Mouse (Mus musculus) spleen, embryonic (tissue): ENCODE measurements around the gene Epha5.

Source experiments
- CTCF ChIA-PET: fragments of 350-600 bp; sonication (Branson Sonifier 250); formaldehyde crosslinking; loops from one replicate; lab custom pipeline; 2022; lab: Charles Lee

The Epha5 gene

GRCm38 (mm10) chr5:84313619-84314018, 103.6 kb downstream of the Epha5 start:
- CTCF ChIA-PET, result no interaction called here

DNA sequence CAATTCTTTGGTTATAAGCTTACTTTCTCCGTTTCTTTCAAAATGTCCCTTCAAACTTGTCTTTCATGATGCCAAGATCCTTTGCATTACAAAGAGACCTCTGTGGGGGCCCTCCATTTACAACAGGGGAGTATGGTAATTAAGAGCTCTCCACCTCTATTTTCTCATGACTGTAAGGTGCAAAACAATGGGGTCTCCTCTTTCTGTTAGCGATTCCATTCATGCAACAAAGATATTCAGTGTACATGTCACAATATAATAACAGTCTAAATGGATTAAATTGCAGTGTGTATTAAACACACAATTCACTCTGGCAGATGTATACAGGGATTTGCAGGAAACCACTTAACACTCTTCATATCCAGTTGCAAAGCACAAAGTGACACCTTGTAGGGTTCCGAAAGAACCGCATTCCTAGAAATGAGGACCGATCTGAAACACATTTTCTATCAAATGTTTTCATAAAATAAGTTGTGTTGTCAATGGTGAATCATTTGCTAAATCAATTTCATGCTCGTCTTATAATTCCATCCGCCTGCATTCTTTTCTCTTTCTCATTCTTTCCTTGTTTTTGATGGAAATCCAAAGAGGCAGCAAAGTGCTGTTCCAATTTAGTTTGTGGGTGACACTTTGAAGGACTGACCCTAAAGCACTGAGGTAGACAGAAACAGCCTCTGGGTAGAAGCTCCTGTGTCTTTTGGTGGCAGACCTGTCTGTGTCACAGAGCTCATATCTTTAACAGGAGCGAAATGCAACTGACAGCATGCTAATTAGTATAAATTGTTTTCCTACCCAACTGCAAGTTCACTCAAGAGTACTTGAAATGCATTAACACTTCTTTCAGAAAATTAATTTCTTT, 118.1 kb downstream of the Epha5 start:
- CTCF ChIA-PET, result no interaction called here

GRCm38 (mm10) chr5:84289429-84289977, 127.7 kb downstream of the Epha5 start:
- CTCF ChIA-PET, result no interaction called here

DNA sequence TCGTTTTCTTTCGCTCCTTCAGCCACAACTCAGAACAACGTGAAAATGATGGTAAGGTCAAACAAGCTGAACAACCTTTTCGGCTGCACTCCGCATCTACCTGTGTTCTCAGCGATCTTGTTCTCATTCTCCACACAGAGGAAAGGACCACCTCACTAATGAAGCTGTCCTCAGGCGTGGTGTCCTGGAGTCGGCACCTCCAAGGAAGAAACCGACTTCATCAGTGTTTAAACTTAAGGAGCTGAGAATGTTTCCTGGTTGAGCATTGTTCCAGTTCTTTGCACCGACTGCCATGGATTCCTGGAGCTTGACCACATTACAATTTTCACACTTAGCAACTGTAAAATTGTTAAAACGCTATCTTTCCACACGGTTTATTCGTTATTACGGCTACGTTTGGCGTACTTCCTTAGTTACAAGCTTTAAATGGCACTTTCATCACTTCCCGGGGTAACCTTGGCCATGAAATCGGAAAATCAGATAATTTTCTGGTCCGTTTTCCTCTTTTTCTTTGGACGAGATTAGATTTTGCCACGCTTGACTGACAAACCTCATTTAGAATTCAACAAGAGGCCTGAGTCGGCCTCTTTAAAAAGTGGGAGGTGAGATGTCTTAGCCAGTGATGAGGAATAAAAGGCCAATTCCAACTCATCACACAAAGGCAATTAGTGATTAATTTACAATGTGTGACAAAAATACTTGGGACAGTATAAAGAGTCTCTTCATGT, 135.7 kb downstream of the Epha5 start:
- CTCF ChIA-PET, result interaction anchor here (0.6 kb wide), 1 partner anchor 49 kb away, joined by 3 read pairs; no protein-coding TSS in a partner anchor

DNA sequence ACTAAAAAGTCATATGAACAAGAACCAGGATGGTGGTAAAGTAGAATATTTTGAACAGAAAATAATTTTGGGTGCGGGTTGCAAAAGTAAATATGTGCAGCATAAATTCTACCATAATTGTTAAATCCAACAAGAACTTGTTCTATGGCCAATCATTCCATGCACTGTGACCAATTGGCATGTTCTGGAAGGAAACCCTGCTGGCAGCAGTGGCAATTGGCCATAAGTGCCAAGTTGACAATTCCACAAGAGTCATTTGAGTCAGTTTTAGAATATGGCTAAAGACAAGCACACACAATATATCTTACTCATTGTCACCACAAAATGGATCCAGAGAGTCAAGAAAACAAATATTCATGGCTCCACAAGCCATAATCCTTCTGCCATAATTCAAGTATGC, 140.2 kb downstream of the Epha5 start:
- CTCF ChIA-PET, result no interaction called here

GRCm38 (mm10) chr5:84265407-84265806, 151.8 kb downstream of the Epha5 start:
- CTCF ChIA-PET, result no interaction called here

GRCm38 (mm10) chr5:84263999-84264398, 153.2 kb downstream of the Epha5 start:
- CTCF ChIA-PET, result no interaction called here

DNA sequence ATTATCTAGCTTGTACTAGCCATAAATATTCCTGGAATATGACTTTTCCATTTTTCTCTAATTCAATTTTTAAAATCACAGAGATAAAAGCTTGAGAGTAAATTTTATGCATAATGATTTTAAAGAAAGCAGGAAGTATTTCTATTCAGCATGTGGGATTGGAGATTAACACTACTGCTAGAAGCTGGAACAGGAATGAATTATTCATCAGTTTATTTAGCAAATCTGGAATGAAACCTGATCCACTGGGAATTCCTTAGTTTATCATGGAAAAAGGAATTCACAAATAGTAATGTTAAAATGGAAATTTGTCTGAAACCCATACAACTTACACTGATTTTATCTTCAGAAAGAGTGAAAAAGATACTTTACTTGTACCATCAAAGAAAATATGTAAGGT, 187.2 kb downstream of the Epha5 start:
- CTCF ChIA-PET, result no interaction called here

DNA sequence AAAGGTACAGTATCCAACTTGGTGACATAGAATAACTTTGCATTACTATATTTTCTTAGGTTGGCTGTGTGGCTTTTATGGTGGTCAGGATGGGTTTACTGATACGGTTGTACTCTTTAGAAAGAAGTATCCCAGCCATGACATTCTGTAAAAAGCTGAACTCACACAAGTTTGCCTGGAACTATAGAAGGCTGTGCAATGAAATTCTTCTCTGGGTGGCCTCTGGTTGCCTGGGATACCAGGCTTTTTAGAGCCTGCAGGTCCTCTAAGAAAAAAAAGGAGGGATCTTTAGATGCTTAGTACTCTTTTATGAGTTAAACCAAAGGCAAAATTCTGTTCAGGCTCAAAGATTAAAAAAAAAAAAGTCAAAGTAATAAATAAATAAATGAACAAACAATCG, 208.6 kb downstream of the Epha5 start:
- CTCF ChIA-PET, result no interaction called here

- CTCF ChIA-PET, result no interaction called here
Measured at GRCm38 (mm10) chr5:84193348-84193747, 223.8 kb downstream of the Epha5 start.

- CTCF ChIA-PET, result no interaction called here
Measured at GRCm38 (mm10) chr5:84184189-84184588, 233.0 kb downstream of the Epha5 start.

- CTCF ChIA-PET, result no interaction called here
Measured at GRCm38 (mm10) chr5:84153095-84153494, 264.1 kb downstream of the Epha5 start.

DNA sequence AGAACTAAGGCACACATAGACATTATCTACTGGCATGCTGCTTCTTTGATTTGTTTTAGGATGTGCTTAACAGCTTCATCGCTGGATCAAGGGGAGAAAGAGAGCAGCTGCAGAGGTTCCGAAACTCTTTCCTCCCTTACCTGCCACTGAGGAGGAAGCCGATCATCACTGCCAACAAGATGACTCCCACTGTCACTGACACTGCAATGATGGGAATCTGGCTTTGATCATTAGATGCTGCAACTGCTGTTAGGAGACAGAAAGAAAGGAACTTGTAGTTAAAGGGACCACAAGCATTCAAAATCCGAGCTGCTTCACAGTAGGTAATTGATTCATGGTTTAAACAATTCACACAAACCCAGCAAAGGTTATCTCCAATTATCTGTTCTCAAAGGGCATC, 275.0 kb downstream of the Epha5 start:
- CTCF ChIA-PET, result no interaction called here

- CTCF ChIA-PET, result no interaction called here
Measured at GRCm38 (mm10) chr5:84095947-84096346, 321.2 kb downstream of the Epha5 start.

- CTCF ChIA-PET, result no interaction called here
Measured at GRCm38 (mm10) chr5:84081321-84081720, 335.9 kb downstream of the Epha5 start.

DNA sequence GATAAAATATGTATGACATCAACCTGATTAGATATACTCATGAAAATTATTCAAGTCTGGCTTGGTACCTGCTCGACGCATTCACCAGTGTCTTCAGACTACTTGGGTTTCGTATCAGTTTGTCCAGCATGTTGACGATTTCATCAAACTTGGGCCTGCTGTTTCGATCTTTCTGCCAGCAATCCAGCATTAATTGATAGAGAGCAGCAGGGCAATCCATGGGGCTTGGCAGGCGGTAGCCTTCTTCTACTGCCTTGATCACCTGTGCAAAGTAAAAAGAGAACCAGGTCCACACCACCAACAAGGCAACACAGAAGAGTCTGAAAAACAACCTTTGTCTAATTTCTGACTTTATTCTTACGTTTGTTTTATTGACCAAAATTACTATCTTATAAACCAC, 346.2 kb downstream of the Epha5 start:
- CTCF ChIA-PET, result no interaction called here

DNA sequence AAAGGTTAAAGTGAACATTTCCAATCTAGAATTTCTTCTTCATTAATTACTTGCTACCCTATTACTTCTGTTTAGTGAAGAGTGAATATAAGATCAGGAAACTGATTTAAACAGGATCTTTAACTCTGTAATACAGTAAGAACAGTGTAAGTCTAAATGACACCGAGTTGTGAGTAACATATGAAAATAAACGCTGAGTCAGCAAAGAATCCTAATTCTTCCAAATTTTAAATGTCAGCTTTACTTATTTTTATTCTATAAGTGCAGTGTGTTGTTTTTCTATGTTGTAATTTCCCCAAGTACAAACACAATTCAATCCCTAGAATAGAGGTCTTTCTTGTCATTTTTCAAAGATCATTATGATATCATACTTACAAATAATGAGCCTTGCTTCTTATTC, 363.3 kb downstream of the Epha5 start:
- CTCF ChIA-PET, result no interaction called here

DNA sequence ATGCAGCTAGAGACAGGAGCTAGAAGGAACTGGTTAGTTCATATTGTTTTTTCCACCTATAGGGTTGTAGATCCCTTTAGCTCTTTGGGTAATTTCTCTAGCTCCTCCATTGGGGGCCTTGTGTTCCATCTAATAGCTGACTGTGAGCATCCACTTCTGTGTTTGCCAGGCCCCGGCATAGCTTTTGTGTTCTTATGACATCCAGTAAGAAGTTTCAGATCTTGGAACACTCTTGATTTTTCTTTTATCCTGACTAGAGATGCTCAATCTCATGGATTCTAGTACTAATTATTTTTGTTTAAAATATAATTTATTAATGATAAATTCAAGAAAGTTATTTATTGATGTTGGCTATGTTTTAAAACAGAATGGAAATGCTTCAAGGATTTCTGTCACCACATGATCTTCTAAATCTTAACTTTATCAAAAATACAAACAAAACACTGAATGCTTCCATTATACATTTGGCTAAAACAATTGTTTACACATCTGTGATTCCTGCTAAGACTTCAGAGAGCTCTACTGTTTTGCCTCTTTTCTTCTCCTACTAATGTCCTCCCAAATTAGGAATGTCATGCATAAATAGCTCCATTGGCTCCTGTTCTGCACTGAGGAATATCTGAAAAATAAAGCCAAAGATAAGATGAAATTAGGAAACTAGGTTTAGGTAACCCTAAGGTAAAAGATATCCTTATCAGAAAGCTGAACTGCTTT, 379.8 kb downstream of the Epha5 start:
- CTCF ChIA-PET, result no interaction called here
